ENCODE assay signal across 33 mouse cellular contexts in the genomic region with DNA sequence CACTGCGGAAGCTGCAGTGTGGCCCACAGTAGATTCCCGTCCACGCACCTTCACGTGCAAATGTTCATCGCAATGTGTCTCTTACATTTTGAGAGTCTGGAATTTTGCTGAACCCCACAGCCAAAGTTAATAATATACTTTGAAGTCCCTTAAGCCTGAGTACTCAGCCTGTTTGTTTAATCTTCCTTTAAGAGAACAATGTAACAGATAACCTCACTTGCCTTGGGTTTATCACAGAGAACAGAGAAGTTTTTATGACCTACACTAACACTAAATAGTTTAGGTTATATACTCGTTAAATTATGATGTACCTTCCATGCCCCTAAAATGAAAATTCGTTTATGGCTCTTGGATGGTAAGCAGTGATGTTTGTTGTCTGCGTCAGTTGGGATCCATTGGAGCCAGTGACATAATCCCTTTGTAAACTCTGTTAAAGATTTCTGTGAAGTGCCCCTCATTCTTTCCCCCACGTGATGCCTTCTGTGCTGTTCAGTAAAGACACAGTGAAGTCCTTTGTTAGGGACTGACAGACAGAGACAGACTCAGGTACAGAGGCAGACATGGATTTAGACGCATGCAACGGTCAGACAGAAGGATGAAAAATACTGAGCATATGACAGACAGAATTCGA. TPM values are rescaled to one million over a fixed set of nuclear protein-coding genes. Genes with fewer than 3 reads are reported as not detected.
"Had no signal": no experiment of that assay in that cellular context is flagged by ENCODE, and none has a peak within 500 bp of the region (broad histone marks: within the 10 kb centered on the region; RNA-seq: fewer than 3 reads in every experiment).

No protein-coding gene starts in this region.

- DNase-seq: gastrocnemius, postnatal 14 days; gastrocnemius, postnatal 36 days; heart, adult 11 months; heart, adult 2 months; heart, postnatal 14 days; heart, postnatal 36 days; kidney, adult 11 months; kidney, adult 2 months; kidney, adult 9 months; kidney, postnatal 14 days; kidney, postnatal 36 days; liver had no signal

- H3K9me3 ChIP-seq: heart, embryonic 13.5 days; heart, embryonic 15.5 days; hindbrain, embryonic 13.5 days; hindbrain, embryonic 15.5 days; kidney, embryonic 15.5 days; limb, embryonic 10.5 days had no signal

- H3K4me1 ChIP-seq: heart, embryonic 13.5 days; heart, embryonic 15.5 days; hindbrain, embryonic 13.5 days; hindbrain, embryonic 15.5 days; kidney, embryonic 15.5 days had no signal

- H3K27ac ChIP-seq: heart, adult 2 months; heart, embryonic 13.5 days; heart, embryonic 15.5 days; hindbrain, embryonic 13.5 days; hindbrain, embryonic 15.5 days; hindbrain, postnatal 0 days; kidney, embryonic 15.5 days; kidney, postnatal 0 days; layer of hippocampus, adult 2 months; left cerebral cortex, adult 2 months; limb, embryonic 10.5 days; limb, embryonic 12.5 days had no signal

- H3K9ac ChIP-seq: heart, embryonic 13.5 days; heart, embryonic 15.5 days; hindbrain, embryonic 13.5 days; hindbrain, embryonic 15.5 days; kidney, embryonic 15.5 days; limb, embryonic 12.5 days had no signal

- H3K4me3 ChIP-seq: heart, adult 2 months; heart, embryonic 13.5 days; heart, embryonic 15.5 days; hindbrain, embryonic 13.5 days; hindbrain, embryonic 15.5 days; kidney, embryonic 15.5 days; layer of hippocampus, adult 2 months; left cerebral cortex, adult 2 months; limb, embryonic 10.5 days; limb, embryonic 12.5 days had no signal

- H3K36me3 ChIP-seq: heart, embryonic 13.5 days; heart, embryonic 15.5 days; hindbrain, embryonic 13.5 days; hindbrain, embryonic 15.5 days; kidney, embryonic 15.5 days; limb, embryonic 10.5 days; limb, embryonic 12.5 days had no signal

- H3K4me2 ChIP-seq: heart, embryonic 11.5 days; heart, embryonic 13.5 days; heart, embryonic 15.5 days; hindbrain, embryonic 13.5 days; hindbrain, embryonic 15.5 days; kidney, embryonic 15.5 days; limb, embryonic 12.5 days; liver, embryonic 11.5 days had no signal

- ATAC-seq: hindbrain, postnatal 0 days had no signal

RNA-seq across cellular contexts. Expression of gene B4galnt2, which starts 7.4 kb away (rescaled TPM):
- total RNA-seq: gastrocnemius, adult 18-20 months; gastrocnemius, adult 8-10 months; gastrocnemius, postnatal 14 days; gastrocnemius, postnatal 36 days; heart, adult 2 months; heart, postnatal 14 days; heart, postnatal 36 days; hindbrain, postnatal 0 days; layer of hippocampus, adult 2 months; layer of hippocampus, postnatal 10 days; layer of hippocampus, postnatal 25 days; left cerebral cortex, adult 2 months; left cerebral cortex, postnatal 14 days; left cerebral cortex, postnatal 36 days had no signal
- polyA plus RNA-seq: hindbrain, embryonic 11.5 days; hindbrain, embryonic 13.5 days; hindbrain, embryonic 15.5 days; hindbrain, postnatal 0 days; limb, embryonic 12.5 days; limb, embryonic 14.5 days had no signal
